Mouse (Mus musculus) heart, postnatal 0 days (tissue): ENCODE data around the gene Tuba3a. TPM values are rescaled to one million over a fixed set of nuclear protein-coding genes. Genes with fewer than 3 reads are reported as not detected.

Source experiments
- ATAC-seq: fragments of 200-750 bp; cut with Nextera tagmentation; 2 replicates; pipeline ENCODE4 v1.8.0; 2017; ENCODE audit warnings: low read depth, moderate number of reproducible peaks, moderate library complexity; ENCODE audit not compliant: insufficient read depth
- DNase-seq: peaks from one replicate; pipeline ENCODE4 v3.0.0-alpha.2; 2016; ENCODE audit warnings: low spot score
- H3K27ac ChIP-seq: fragments of 300-500 bp; sonication (generic); 2 replicates; pipeline ENCODE4 v1.5.1; 2014; ENCODE audit warnings: low read depth, mild to moderate bottlenecking
- H3K27me3 ChIP-seq: fragments of 300-500 bp; sonication (generic); 2 replicates; pipeline ENCODE4 v1.6.1; 2014; ENCODE audit warnings: low read length, mixed read lengths; ENCODE audit not compliant: control insufficient read depth, insufficient read depth
- H3K36me3 ChIP-seq: fragments of 300-500 bp; sonication (generic); replicated peaks from 2 replicates; pipeline ENCODE4 v1.6.1; 2014; ENCODE audit warnings: low read length, mixed read lengths; ENCODE audit not compliant: control insufficient read depth, insufficient read depth
- H3K4me1 ChIP-seq: fragments of 300-500 bp; sonication (generic); 2 replicates; pipeline ENCODE4 v1.6.1; 2014; ENCODE audit warnings: antibody characterized with exemption; ENCODE audit not compliant: control insufficient read depth, insufficient read depth
- H3K4me2 ChIP-seq: fragments of 300-500 bp; sonication (generic); 2 replicates; pipeline ENCODE4 v1.6.1; 2014; ENCODE audit warnings: low read depth, mild to moderate bottlenecking, low read length, moderate library complexity
- H3K4me3 ChIP-seq: fragments of 300-500 bp; sonication (generic); 2 replicates; pipeline ENCODE4 v1.5.1; 2014; ENCODE audit warnings: low read depth, low read length
- H3K9ac ChIP-seq: fragments of 300-500 bp; sonication (generic); replicated peaks from 2 replicates; pipeline ENCODE4 v1.6.1; 2014; ENCODE audit warnings: low read depth, low read length, mixed read lengths
- H3K9me3 ChIP-seq: fragments of 300-500 bp; sonication (generic); replicated peaks from 2 replicates; pipeline ENCODE4 v1.6.1; 2016; ENCODE audit warnings: low read length; ENCODE audit not compliant: control insufficient read depth
- CTCF ChIP-seq: IDR thresholded peaks from 2 replicates; pipeline ENCODE4 v1.5.1; 2016; ENCODE audit warnings: antibody characterized with exemption, control low read depth, low read depth
- EP300 ChIP-seq: IDR thresholded peaks from 2 replicates; pipeline ENCODE4 v1.6.1; 2016; ENCODE audit warnings: antibody characterized with exemption, low read depth
- WGBS: fragments of 180-500 bp; shearing (Covaris S2); extraction: QIAGEN DNeasy Blood & Tissue Kit; methylation state at CpG from one replicate; pipeline ENCODE4 v1.1.7; 2014; 5-methylcytosine and 5-hydroxymethylcytosine counted together
- polyA plus RNA-seq: library from polyadenylated mRNA; unstranded; fragments of >200 nt; fragmentation: Nextera tagmentation; extraction: Ambion mirVana; gene quantifications from 2 replicates; pipeline ENCODE4 v1.2.1, GENCODE M21; 2015
- total RNA-seq: library from RNA; depleted of rRNA; stranded (reverse); fragments of >200 nt; gene quantifications from 2 replicates; pipeline ENCODE4 v1.2.3, GENCODE M21; 2014; ENCODE audit warnings: low replicate concordance; rRNA removed

Tuba3a gene
- total RNA-seq (not detected in 2 replicates), polyA plus RNA-seq (not detected in 2 replicates)

- TF ChIP-seq CTCF (no peak), EP300 (no peak)
- Histone ChIP-seq H3K4me2 (no peak within 1 kb of the TSS), H3K9ac (no peak within 1 kb of the TSS), H3K4me1 (no peaks in the 10 kb centered on the region), H3K4me3 (no peak within 1 kb of the TSS), H3K27ac (no peak within 1 kb of the TSS), H3K36me3 (no peaks in the 10 kb centered on the region), H3K9me3 (peaks cover 5% of the 10 kb centered on the region; the same call in 1 of the 2 replicates), H3K27me3 (no peaks in the 10 kb centered on the region)
- DNase-seq, result no peak
- WGBS, result 95% methylated on average over 22 of the region's 22 CpGs
- ATAC-seq, result no peak
Observed at GRCm38 (mm10) chr6:125285890-125286289, at the start of gene Tuba3a. Tuba3a (minus strand) TSS chr6:125286042.

- peaks cover 4% of the 10 kb centered on the region; the same call in 1 of the 2 replicates for H3K4me1 ChIP-seq
- H3K9ac ChIP-seq, result no peak overlapping the region
- H3K27me3 ChIP-seq, result no peaks in the 10 kb centered on the region
- no peaks in the 10 kb centered on the region for H3K9me3 ChIP-seq
- no peaks in the 10 kb centered on the region for H3K36me3 ChIP-seq
- H3K4me2 ChIP-seq, result no peak overlapping the region
- ATAC-seq (no peak), DNase-seq (no peak)
- no peak for TF ChIP-seq CTCF
- no peak for TF ChIP-seq EP300
- no peak overlapping the region for H3K27ac ChIP-seq
- H3K4me3 ChIP-seq, result no peak overlapping the region
- WGBS, result 82% methylated on average over 2 of the region's 2 CpGs
Observed at GRCm38 (mm10) chr6:125334356-125334755, 48.5 kb upstream of the Tuba3a start.

GRCm38 (mm10) chr6:125333112-125333899 is 47.5 kb upstream of the Tuba3a start:
- no peak overlapping the region for H3K4me2 ChIP-seq
- H3K27me3 ChIP-seq, result no peaks in the 10 kb centered on the region
- no peak overlapping the region for H3K4me3 ChIP-seq
- H3K9ac ChIP-seq, result no peak overlapping the region
- TF ChIP-seq CTCF (no peak), EP300 (no peak)
- no peak overlapping the region for H3K27ac ChIP-seq
- H3K4me1 ChIP-seq, result peaks cover 4% of the 10 kb centered on the region; the same call in 1 of the 2 replicates
- no peaks in the 10 kb centered on the region for H3K9me3 ChIP-seq
- no peak for DNase-seq
- no peaks in the 10 kb centered on the region for H3K36me3 ChIP-seq
- ATAC-seq, result no peak
- 69% methylated on average over 14 of the region's 14 CpGs for WGBS

GRCm38 (mm10) chr6:125330626-125331326 is 44.9 kb upstream of the Tuba3a start:
- Histone ChIP-seq H3K4me2 (peak overlapping the region; percentile 89), H3K9ac (peak overlapping the region; percentile 61), H3K36me3 (no peaks in the 10 kb centered on the region), H3K27me3 (no peaks in the 10 kb centered on the region), H3K27ac (peak overlapping the region; percentile 72), H3K4me1 (peaks cover 4% of the 10 kb centered on the region; the same call in 1 of the 2 replicates), H3K4me3 (peak overlapping the region; percentile 61), H3K9me3 (no peaks in the 10 kb centered on the region)
- TF ChIP-seq EP300 (no peak), CTCF (no peak)
- WGBS, result under 1% methylated on average over 39 of the region's 39 CpGs
- ATAC-seq (peak; percentile 94), DNase-seq (peak; percentile 85)

GRCm38 (mm10) chr6:125328243-125328642 is 42.4 kb upstream of the Tuba3a start:
- TF ChIP-seq CTCF (peak; percentile 35), EP300 (no peak)
- no peak overlapping the region for H3K4me3 ChIP-seq
- 77% methylated on average over 5 of the region's 5 CpGs for WGBS
- H3K4me1 ChIP-seq, result peaks cover 7% of the 10 kb centered on the region
- ATAC-seq, result no peak
- DNase-seq, result no peak
- no peaks in the 10 kb centered on the region for H3K36me3 ChIP-seq
- no peak overlapping the region for H3K27ac ChIP-seq
- H3K4me2 ChIP-seq, result no peak overlapping the region
- H3K27me3 ChIP-seq, result no peaks in the 10 kb centered on the region
- no peak overlapping the region for H3K9ac ChIP-seq
- H3K9me3 ChIP-seq, result no peaks in the 10 kb centered on the region
